Mouse (Mus musculus) heart, adult 2 months (tissue): ENCODE measurements around the gene Galnt9. TPM values are rescaled to one million over a fixed set of nuclear protein-coding genes. Genes with fewer than 3 reads are reported as not detected.

ENCODE experiments used
- DNase-seq, 2 experiments: peaks; one replicate each; pipeline ENCODE4 v3.0.0; 2021
- H3K27ac ChIP-seq: fragments of 200-600 bp; 2 replicates; pipeline ENCODE4 v1.8.1; 2022
- H3K27me3 ChIP-seq: fragments of 200-500 bp; 2 replicates; pipeline ENCODE4 v1.6.1; 2012; ENCODE audit warnings: mild to moderate bottlenecking, low read length, inconsistent platforms, mixed read lengths; ENCODE audit not compliant: control insufficient read depth, insufficient read depth
- H3K36me3 ChIP-seq: fragments of 200-500 bp; 2 replicates; pipeline ENCODE4 v1.6.1; 2012; ENCODE audit warnings: low read length, inconsistent platforms; ENCODE audit not compliant: control insufficient read depth, insufficient read depth
- H3K4me1 ChIP-seq: fragments of 200-500 bp; 2 replicates; pipeline ENCODE4 v1.6.1; 2011; ENCODE audit warnings: low read length; ENCODE audit not compliant: control insufficient read depth, insufficient read depth
- H3K4me3 ChIP-seq: fragments of 200-600 bp; 2 replicates; pipeline ENCODE4 v1.8.1; 2022
- H3K79me2 ChIP-seq: fragments of 200-500 bp; replicated peaks from 2 replicates; pipeline ENCODE4 v1.6.1; 2012; ENCODE audit warnings: mild to moderate bottlenecking, inconsistent platforms, low read length, moderate library complexity, mixed read lengths; ENCODE audit not compliant: control insufficient read depth, insufficient read depth
- H3K9ac ChIP-seq: fragments of 200-500 bp; 2 replicates; pipeline ENCODE4 v1.6.1; 2012; ENCODE audit warnings: low read depth, mild to moderate bottlenecking, control low read depth, inconsistent platforms, low read length, mixed read lengths
- CTCF ChIP-seq: fragments of 200-600 bp; IDR thresholded peaks from 2 replicates; pipeline ENCODE4 v1.8.1; 2022; ENCODE audit warnings: antibody characterized with exemption, mild to moderate bottlenecking, moderate library complexity
- EP300 ChIP-seq: fragments of 200-500 bp; IDR thresholded peaks from 2 replicates; pipeline ENCODE4 v1.6.1; 2011; ENCODE audit warnings: low read depth, low read length, control low read depth; ENCODE audit not compliant: insufficient read depth
- POLR2A ChIP-seq: fragments of 200-500 bp; IDR thresholded peaks from 2 replicates; pipeline ENCODE4 v1.6.1; 2011; ENCODE audit warnings: mild to moderate bottlenecking, low read depth, low read length, control low read depth; ENCODE audit not compliant: insufficient read depth
- WGBS: fragments of 180-500 bp; shearing (Covaris S2); methylation state at CpG from one replicate; pipeline ENCODE4 v1.1.7; 2018; 5-methylcytosine and 5-hydroxymethylcytosine counted together
- intact Hi-C: fragments of 180-260 bp; cut with DNase I; formaldehyde crosslinking; loops from one replicate; pipeline ENCODE4 v1.15.1; 2025
- polyA plus RNA-seq: library from polyadenylated mRNA; depleted of rRNA; stranded (reverse); fragments of >200 nt; gene quantifications from 2 replicates; pipeline ENCODE4 v1.2.3, GENCODE M21; 2012
- total RNA-seq, 2 experiments: library from RNA; stranded (reverse); gene quantifications; 2 replicates each; pipeline ENCODE4 v1.2.3; 2021

Galnt9 gene
- total and polyA plus RNA-seq, 3 experiments = 0.20 TPM; not detected in 2

- no peak for DNase-seq
- no peaks in the 10 kb centered on the region for H3K4me1 ChIP-seq
- intact Hi-C loops = no loop called here
- H3K27me3 ChIP-seq = no peaks in the 10 kb centered on the region
- H3K4me3 ChIP-seq = no peak overlapping the region
- no peak overlapping the region for H3K27ac ChIP-seq
- TF ChIP-seq POLR2A (no peak), CTCF (no peak), EP300 (no peak)
- 81% methylated on average over 19 of the region's 19 CpGs for WGBS
- no peaks in the 10 kb centered on the region for H3K36me3 ChIP-seq
- no peaks in the 10 kb centered on the region for H3K79me2 ChIP-seq
- no peak overlapping the region for H3K9ac ChIP-seq
These were observed 36.5 kb downstream of the Galnt9 start for GRCm38 (mm10) chr5:110580569-110581239.

- Histone ChIP-seq H3K36me3 (no peaks in the 10 kb centered on the region), H3K27me3 (no peaks in the 10 kb centered on the region), H3K9ac (no peak overlapping the region), H3K27ac (no peak overlapping the region), H3K4me1 (no peaks in the 10 kb centered on the region), H3K79me2 (no peaks in the 10 kb centered on the region), H3K4me3 (no peak overlapping the region)
- TF ChIP-seq EP300 = no peak
- no peak for TF ChIP-seq POLR2A
- no peak for TF ChIP-seq CTCF
- WGBS = 33% methylated on average over 10 of the region's 10 CpGs
- no peak for DNase-seq
- intact Hi-C loops = no loop called here
These were observed 38.7 kb downstream of the Galnt9 start for GRCm38 (mm10) chr5:110582647-110583538.

GRCm38 (mm10) chr5:110587467-110587866, 43.3 kb downstream of the Galnt9 start:
- no peaks in the 10 kb centered on the region for H3K4me1 ChIP-seq
- TF ChIP-seq EP300 (no peak), POLR2A (no peak), CTCF (no peak)
- no peak for DNase-seq
- H3K9ac ChIP-seq = no peak overlapping the region
- no peak overlapping the region for H3K4me3 ChIP-seq
- no peaks in the 10 kb centered on the region for H3K79me2 ChIP-seq
- H3K27ac ChIP-seq = no peak overlapping the region
- no peaks in the 10 kb centered on the region for H3K36me3 ChIP-seq
- intact Hi-C loops = no loop called here
- no peaks in the 10 kb centered on the region for H3K27me3 ChIP-seq

- intact Hi-C loops = no loop called here
- Histone ChIP-seq H3K36me3 (no peaks in the 10 kb centered on the region), H3K9ac (no peak overlapping the region), H3K79me2 (no peaks in the 10 kb centered on the region), H3K27ac (no peak overlapping the region), H3K4me3 (no peak overlapping the region), H3K4me1 (no peaks in the 10 kb centered on the region), H3K27me3 (no peaks in the 10 kb centered on the region)
- no peak for TF ChIP-seq EP300
- TF ChIP-seq CTCF = no peak
- no peak for TF ChIP-seq POLR2A
- WGBS = 90% methylated on average over 8 of the region's 8 CpGs
- no peak for DNase-seq
These were observed 45.7 kb downstream of the Galnt9 start for GRCm38 (mm10) chr5:110589833-110590232.

- 53% methylated on average over 8 of the region's 8 CpGs for WGBS
- Histone ChIP-seq H3K27me3 (no peaks in the 10 kb centered on the region), H3K4me3 (no peak overlapping the region), H3K36me3 (no peaks in the 10 kb centered on the region), H3K27ac (no peak overlapping the region), H3K4me1 (peaks cover 2% of the 10 kb centered on the region), H3K79me2 (no peaks in the 10 kb centered on the region), H3K9ac (no peak overlapping the region)
- DNase-seq = no peak
- TF ChIP-seq EP300 (no peak), CTCF (no peak), POLR2A (no peak)
- intact Hi-C loops = no loop called here
These were observed 50.3 kb downstream of the Galnt9 start for GRCm38 (mm10) chr5:110594465-110594864.

GRCm38 (mm10) chr5:110595341-110595740, 51.2 kb downstream of the Galnt9 start:
- WGBS = 80% methylated on average over 10 of the region's 10 CpGs
- intact Hi-C loops = no loop called here

More at GRCm38 (mm10) chr5:110595341-110595740, 51.2 kb downstream of the Galnt9 start:
- no peak for TF ChIP-seq EP300
- TF ChIP-seq CTCF = no peak
- no peak for TF ChIP-seq POLR2A
- no peaks in the 10 kb centered on the region for H3K36me3 ChIP-seq
- no peak overlapping the region for H3K27ac ChIP-seq
- H3K79me2 ChIP-seq = no peaks in the 10 kb centered on the region
- no peak overlapping the region for H3K9ac ChIP-seq
- H3K4me1 ChIP-seq = peaks cover 2% of the 10 kb centered on the region
- DNase-seq = no peak
- H3K27me3 ChIP-seq = no peaks in the 10 kb centered on the region
- no peak overlapping the region for H3K4me3 ChIP-seq
